Mouse (Mus musculus) lung, embryonic 14.5 days (tissue): ENCODE data around the gene Naa50. TPM values are rescaled to one million over a fixed set of nuclear protein-coding genes. Genes with fewer than 3 reads are reported as not detected.

Experiments
- ATAC-seq: fragments of 200-750 bp; cut with Nextera tagmentation; 2 replicates; pipeline ENCODE4 v1.8.0; 2017; ENCODE audit warnings: mild to moderate bottlenecking, moderate TSS enrichment, moderate library complexity; ENCODE audit not compliant: insufficient read depth
- DNase-seq: peaks from one replicate; pipeline ENCODE4 v3.0.0-alpha.2; 2015
- H3K27ac ChIP-seq: fragments of 300-500 bp; sonication (generic); 2 replicates; pipeline ENCODE4 v1.5.1; 2014; ENCODE audit warnings: low read depth, mild to moderate bottlenecking, moderate library complexity
- H3K27me3 ChIP-seq: fragments of 300-500 bp; sonication (generic); 2 replicates; pipeline ENCODE4 v1.6.1; 2014; ENCODE audit warnings: low read length, control low read depth; ENCODE audit not compliant: insufficient read depth
- H3K36me3 ChIP-seq: fragments of 300-500 bp; sonication (generic); 2 replicates; pipeline ENCODE4 v1.6.1; 2014; ENCODE audit warnings: control low read depth; ENCODE audit not compliant: insufficient read depth
- H3K4me1 ChIP-seq: fragments of 300-500 bp; sonication (generic); 2 replicates; pipeline ENCODE4 v1.6.1; 2014; ENCODE audit warnings: antibody characterized with exemption, control low read depth; ENCODE audit not compliant: insufficient read depth
- H3K4me2 ChIP-seq: fragments of 300-500 bp; sonication (generic); 2 replicates; pipeline ENCODE4 v1.6.1; 2014; ENCODE audit warnings: mild to moderate bottlenecking
- H3K4me3 ChIP-seq: fragments of 300-500 bp; sonication (generic); 2 replicates; pipeline ENCODE4 v1.5.1; 2014; ENCODE audit warnings: low read depth, low read length
- H3K9ac ChIP-seq: fragments of 300-500 bp; sonication (generic); 2 replicates; pipeline ENCODE4 v1.6.1; 2014
- H3K9me3 ChIP-seq: fragments of 300-500 bp; sonication (generic); 2 replicates; pipeline ENCODE4 v1.6.1; 2016; ENCODE audit warnings: low read depth, low read length, control low read depth
- CTCF ChIP-seq: IDR thresholded peaks from 2 replicates; pipeline ENCODE4 v1.5.1; 2016; ENCODE audit warnings: antibody characterized with exemption, low read depth
- WGBS: fragments of 180-500 bp; shearing (Covaris S2); extraction: QIAGEN DNeasy Blood & Tissue Kit; methylation state at CpG from one replicate; pipeline ENCODE4 v1.1.7; 2014; 5-methylcytosine and 5-hydroxymethylcytosine counted together
- polyA plus RNA-seq: library from polyadenylated mRNA; unstranded; fragments of >200 nt; fragmentation: Nextera tagmentation; extraction: Ambion mirVana; gene quantifications from 2 replicates; pipeline ENCODE4 v1.2.1, GENCODE M21; 2014

Naa50 gene
- polyA plus RNA-seq, 1 experiment from 2014 or later = 82.6 TPM

DNA sequence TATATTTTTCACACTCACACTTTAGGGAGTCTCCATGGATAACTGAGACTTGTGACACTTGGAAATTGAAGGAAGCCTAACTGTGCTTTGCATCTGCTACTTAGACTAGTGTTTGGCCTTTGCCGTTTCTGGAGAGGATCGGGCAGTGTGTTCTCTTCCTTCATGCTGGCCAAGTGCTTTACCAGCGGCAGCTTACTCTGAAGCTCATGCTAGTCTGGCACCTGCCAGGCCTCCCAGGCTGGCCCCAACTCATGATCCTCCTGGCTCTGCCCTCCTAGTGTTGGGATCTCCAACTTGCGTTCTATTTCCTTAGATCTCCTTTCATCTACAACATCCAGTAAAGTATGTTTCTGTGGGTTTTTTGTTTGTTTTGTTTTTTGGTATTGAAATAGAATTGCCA, 60.5 kb downstream of the Naa50 start:
- no peak for TF ChIP-seq CTCF
- no peak overlapping the region for H3K4me3 ChIP-seq
- H3K9ac ChIP-seq = no peak overlapping the region
- WGBS = 87% methylated on average over 4 of the region's 4 CpGs
- H3K4me2 ChIP-seq = no peak overlapping the region
- DNase-seq (no peak), ATAC-seq (no peak)
- H3K4me1 ChIP-seq = no peaks in the 10 kb centered on the region
- peaks cover 25% of the 10 kb centered on the region for H3K36me3 ChIP-seq
- H3K27me3 ChIP-seq = no peaks in the 10 kb centered on the region
- no peak overlapping the region for H3K27ac ChIP-seq
- H3K9me3 ChIP-seq = no peaks in the 10 kb centered on the region

GRCm38 (mm10) chr16:44204331-44204730, 64.7 kb downstream of the Naa50 start:
- H3K9me3 ChIP-seq = no peaks in the 10 kb centered on the region
- H3K36me3 ChIP-seq = peaks cover 61% of the 10 kb centered on the region
- no peak for DNase-seq
- TF ChIP-seq CTCF = no peak
- no peak for ATAC-seq
- no peaks in the 10 kb centered on the region for H3K4me1 ChIP-seq
- H3K27me3 ChIP-seq = no peaks in the 10 kb centered on the region
- WGBS = 65% methylated on average over 6 of the region's 6 CpGs
- H3K9ac ChIP-seq = no peak overlapping the region
- H3K4me3 ChIP-seq = no peak overlapping the region
- H3K4me2 ChIP-seq = no peak overlapping the region
- H3K27ac ChIP-seq = no peak overlapping the region

DNA sequence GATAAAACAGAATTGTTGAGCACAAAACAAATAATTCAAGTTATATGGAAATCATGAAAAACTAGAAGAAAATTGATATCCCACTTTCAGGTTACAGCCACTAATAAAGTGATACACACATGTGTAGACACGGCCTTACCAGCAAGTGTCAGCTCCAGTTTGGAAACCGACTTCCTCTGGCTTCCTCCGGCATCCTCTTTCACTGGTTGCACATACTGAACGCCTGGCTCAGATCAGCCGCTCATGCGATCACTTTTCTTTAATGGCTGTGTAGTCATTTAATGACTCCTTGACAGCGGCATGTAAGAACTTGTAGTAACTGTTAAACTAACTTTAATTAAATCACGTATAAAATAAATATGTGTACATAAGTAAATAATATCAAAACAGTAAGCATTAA, 66.3 kb downstream of the Naa50 start:
- H3K36me3 ChIP-seq = peaks cover 68% of the 10 kb centered on the region
- H3K27me3 ChIP-seq = no peaks in the 10 kb centered on the region
- TF ChIP-seq CTCF = no peak
- no peak overlapping the region for H3K9ac ChIP-seq
- H3K4me1 ChIP-seq = no peaks in the 10 kb centered on the region
- ATAC-seq = no peak
- H3K27ac ChIP-seq = no peak overlapping the region
- H3K9me3 ChIP-seq = no peaks in the 10 kb centered on the region
- H3K4me2 ChIP-seq = no peak overlapping the region
- H3K4me3 ChIP-seq = no peak overlapping the region
- WGBS = 89% methylated on average over 8 of the region's 8 CpGs
- no peak for DNase-seq

DNA sequence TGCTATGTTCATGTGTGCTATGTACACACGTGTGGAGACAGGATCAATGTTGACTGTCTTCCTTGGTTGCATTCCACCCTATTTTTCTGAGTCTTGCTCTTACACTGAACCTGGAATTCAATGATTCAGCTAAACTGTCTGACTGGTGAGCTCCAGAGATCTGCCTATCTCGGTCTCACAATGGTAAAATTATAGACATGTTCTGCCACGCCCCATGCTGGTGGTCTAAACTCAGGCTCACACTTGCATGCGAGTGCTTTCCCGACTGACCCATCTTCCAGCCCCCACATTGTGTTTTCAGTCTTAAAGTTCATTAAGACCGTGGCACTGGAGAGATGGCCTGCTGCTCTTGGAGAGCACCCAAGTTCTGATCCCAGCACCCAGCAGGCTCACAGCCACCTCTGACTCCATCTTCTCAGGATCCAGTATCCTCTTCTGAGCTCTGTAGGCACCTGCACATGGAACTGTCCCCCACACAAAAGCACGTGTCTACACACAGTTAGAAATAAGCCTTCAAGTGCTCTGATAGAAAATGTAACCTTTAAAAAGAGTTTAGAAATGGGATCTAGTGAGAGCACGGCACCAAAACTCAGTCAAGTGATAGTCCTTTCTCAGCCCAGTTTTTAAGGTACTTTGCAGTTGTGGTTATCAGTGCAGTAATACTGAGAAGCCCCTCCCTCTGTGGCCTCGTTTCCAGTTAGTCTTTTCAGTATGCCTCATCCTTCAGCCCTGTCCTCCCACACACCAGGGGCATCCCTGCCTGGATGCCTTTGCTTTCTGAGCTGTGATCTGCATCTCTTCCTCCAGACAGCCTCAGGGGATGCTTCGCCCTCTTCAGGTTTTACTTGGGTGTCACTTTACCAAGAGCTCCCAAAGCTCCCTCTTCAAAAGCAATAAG, 70.8 kb downstream of the Naa50 start:
- Histone ChIP-seq H3K4me2 (no peak overlapping the region), H3K27me3 (no peaks in the 10 kb centered on the region), H3K4me1 (no peaks in the 10 kb centered on the region), H3K9me3 (no peaks in the 10 kb centered on the region), H3K9ac (no peak overlapping the region), H3K36me3 (peaks cover 68% of the 10 kb centered on the region), H3K27ac (no peak overlapping the region), H3K4me3 (no peak overlapping the region)
- DNase-seq (no peak), ATAC-seq (no peak)
- no peak for TF ChIP-seq CTCF
- 78% methylated on average over 10 of the region's 10 CpGs for WGBS

GRCm38 (mm10) chr16:44211054-44211414, 71.4 kb downstream of the Naa50 start:
- H3K4me1 ChIP-seq = no peaks in the 10 kb centered on the region
- no peak for TF ChIP-seq CTCF
- peaks cover 68% of the 10 kb centered on the region for H3K36me3 ChIP-seq
- no peaks in the 10 kb centered on the region for H3K27me3 ChIP-seq
- whole genome bisulfite sequencing = 85% methylated on average over 1 of the region's 1 CpGs
- no peak overlapping the region for H3K4me3 ChIP-seq
- DNase-seq (no peak), ATAC-seq (no peak)
- no peak overlapping the region for H3K4me2 ChIP-seq
- no peak overlapping the region for H3K27ac ChIP-seq
- H3K9ac ChIP-seq = no peak overlapping the region
- H3K9me3 ChIP-seq = no peaks in the 10 kb centered on the region

GRCm38 (mm10) chr16:44212703-44213102, 73.1 kb downstream of the Naa50 start:
- Histone ChIP-seq H3K36me3 (peaks cover 72% of the 10 kb centered on the region), H3K27ac (no peak overlapping the region), H3K4me2 (no peak overlapping the region), H3K9me3 (no peaks in the 10 kb centered on the region), H3K4me3 (no peak overlapping the region), H3K27me3 (no peaks in the 10 kb centered on the region), H3K9ac (no peak overlapping the region), H3K4me1 (no peaks in the 10 kb centered on the region)
- WGBS = 90% methylated on average over 7 of the region's 7 CpGs
- DNase-seq = no peak
- no peak for TF ChIP-seq CTCF
- no peak for ATAC-seq

Other genes with a start within 250 kb of the Naa50 start
- 39.5 and 43.0 TPM in 2 replicates for gene Qtrt2, start 213.0 kb upstream of the Naa50 start, polyA plus RNA-seq
- gene Zdhhc23, start 160.0 kb upstream of the Naa50 start, polyA plus RNA-seq = 2.1 TPM in 2 replicates
- 5.6 and 6.6 TPM in 2 replicates for gene Gramd1c, start 76.5 kb upstream of the Naa50 start, polyA plus RNA-seq
- gene Atp6v1a, start 125 bp upstream of the Naa50 start, polyA plus RNA-seq = 56.4 and 59.6 TPM in 2 replicates
- 5.0 and 5.1 TPM in 2 replicates for gene Usf3, start 33.4 kb downstream of the Naa50 start, polyA plus RNA-seq
- 0.20 and 0.26 TPM in 2 replicates for gene Sidt1, start 193.4 kb downstream of the Naa50 start, polyA plus RNA-seq
- 30.6 and 33.5 TPM in 2 replicates for gene Spice1, start 207.3 kb downstream of the Naa50 start, polyA plus RNA-seq